Mouse (Mus musculus): ENCODE measurements around the gene St3gal3.

DNA sequence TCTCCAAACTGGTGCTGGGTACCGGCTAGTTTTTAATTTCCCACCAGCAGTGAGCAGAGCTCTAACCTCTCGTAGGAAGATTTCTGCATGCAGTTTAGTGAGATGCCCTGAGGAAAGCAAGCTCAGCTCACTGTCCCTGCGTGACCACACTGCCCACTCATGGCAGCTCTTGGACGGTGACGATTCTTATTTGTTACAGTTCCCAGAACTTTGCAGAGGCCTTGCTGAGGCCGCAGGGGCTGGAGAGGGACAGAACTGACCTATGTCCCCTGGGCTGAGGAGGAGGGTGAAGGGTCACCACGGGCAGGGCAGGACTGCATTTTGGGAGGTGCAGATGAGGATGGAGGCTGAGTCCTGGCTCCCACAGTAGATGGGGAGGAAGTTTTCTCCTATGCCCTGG lies 141.8 kb downstream of the St3gal3 start:
- no peak for TF ChIP-seq CTCF (IDR thresholded peaks at IDR 0.05; ENCODE audit: control insufficient read depth, insufficient read depth, low read length)
- no peak for TF ChIP-seq POLR2A (IDR thresholded peaks at IDR 0.05; ENCODE audit: borderline replicate concordance, control insufficient read depth, low read depth, low read length)

Measured in bone marrow, adult 2 months (tissue).